Mouse (Mus musculus) megakaryocyte, embryonic 14.5 days (primary cell): Measurements from ENCODE around the gene Dnah5. TPM values are rescaled to one million over a fixed set of nuclear protein-coding genes. Genes with fewer than 3 reads are reported as not detected.

Experiments used
- H3K27me3 ChIP-seq: replicated peaks from 2 replicates; pipeline ENCODE3; 2012; ENCODE audit warnings: inconsistent platforms
- H3K36me3 ChIP-seq: replicated peaks from 2 replicates; pipeline ENCODE3; 2012; ENCODE audit warnings: low read length, inconsistent platforms, mixed read lengths
- H3K4me1 ChIP-seq: 2 replicates; pipeline ENCODE4 v1.6.1; 2012; ENCODE audit warnings: inconsistent platforms
- H3K4me3 ChIP-seq: replicated peaks from 2 replicates; pipeline ENCODE3; 2012; ENCODE audit warnings: moderate library complexity, mild to moderate bottlenecking, inconsistent platforms
- H3K9me3 ChIP-seq: 2 replicates; pipeline ENCODE4 v1.6.1; 2012; ENCODE audit warnings: inconsistent platforms
- FLI1 ChIP-seq: IDR thresholded peaks from 2 replicates; pipeline ENCODE4 v1.6.1; 2012; ENCODE audit warnings: low read length, inconsistent platforms, mixed read lengths
- GATA1 ChIP-seq: IDR thresholded peaks from 3 replicates; pipeline ENCODE4 v1.6.1; 2012; ENCODE audit warnings: mixed read lengths, low read length, inconsistent platforms, borderline replicate concordance
- polyA plus RNA-seq: library from polyadenylated mRNA; stranded (reverse); fragments of >175 nt; gene quantifications from 2 replicates; pipeline ENCODE4 v1.2.3, GENCODE M21; 2012; ENCODE audit warnings: low replicate concordance; ENCODE audit not compliant: insufficient read depth

Gene Dnah5
- polyA plus RNA-seq, 1 experiment: 0.01 TPM

DNA sequence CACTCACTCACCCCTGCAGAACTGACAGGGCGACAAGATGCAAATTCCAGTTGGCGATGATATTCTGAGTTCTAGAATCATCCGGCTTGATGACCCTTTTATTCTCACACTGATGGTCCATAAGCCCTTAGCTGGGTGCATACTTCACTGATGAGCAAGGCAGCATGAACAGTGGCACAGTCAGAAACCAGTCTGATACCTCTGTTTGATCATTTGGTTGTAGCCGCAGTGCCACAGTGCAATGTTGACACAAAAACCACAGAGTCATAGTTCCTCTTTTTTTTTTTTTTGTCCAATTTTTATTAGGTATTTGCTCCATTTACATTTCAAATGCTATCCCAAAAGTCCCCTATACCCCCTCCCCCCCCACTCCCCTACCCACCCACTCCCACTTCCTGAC is 95.9 kb downstream of the Dnah5 start:
- H3K4me1 ChIP-seq: no peaks in the 10 kb centered on the region
- no peaks in the 10 kb centered on the region for H3K36me3 ChIP-seq
- no peaks in the 10 kb centered on the region for H3K9me3 ChIP-seq
- no peak for TF ChIP-seq GATA1
- no peak for TF ChIP-seq FLI1
- H3K27me3 ChIP-seq: no peaks in the 10 kb centered on the region
- no peak overlapping the region for H3K4me3 ChIP-seq

GRCm38 (mm10) chr15:28307131-28307530 is 103.6 kb downstream of the Dnah5 start:
- TF ChIP-seq FLI1: no peak
- TF ChIP-seq GATA1: no peak
- Histone ChIP-seq H3K27me3 (no peaks in the 10 kb centered on the region), H3K9me3 (no peaks in the 10 kb centered on the region), H3K4me1 (no peaks in the 10 kb centered on the region), H3K4me3 (no peak overlapping the region), H3K36me3 (no peaks in the 10 kb centered on the region)

DNA sequence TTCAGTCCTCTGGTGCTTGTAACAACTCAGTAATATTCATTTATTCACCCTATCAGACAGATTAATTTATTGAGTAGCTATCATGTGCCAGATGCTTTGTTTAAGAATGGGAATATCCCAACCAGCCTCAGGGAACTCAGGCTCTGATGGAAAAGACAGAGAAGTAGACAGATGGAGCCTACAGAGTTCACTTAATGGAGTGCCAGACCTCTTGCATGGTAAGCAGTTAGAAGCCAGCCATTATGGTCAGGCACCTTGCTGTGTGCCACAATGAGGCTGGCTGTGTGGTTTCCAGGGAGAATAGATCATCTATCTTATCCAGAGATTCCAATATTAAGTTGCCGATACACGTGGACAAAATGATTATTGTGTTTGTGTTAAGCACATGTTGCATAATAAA is 104.3 kb downstream of the Dnah5 start:
- H3K9me3 ChIP-seq: no peaks in the 10 kb centered on the region
- no peaks in the 10 kb centered on the region for H3K36me3 ChIP-seq
- no peaks in the 10 kb centered on the region for H3K27me3 ChIP-seq
- H3K4me3 ChIP-seq: no peak overlapping the region
- TF ChIP-seq FLI1 (no peak), GATA1 (no peak)
- H3K4me1 ChIP-seq: no peaks in the 10 kb centered on the region

- Histone ChIP-seq H3K27me3 (no peaks in the 10 kb centered on the region), H3K9me3 (no peaks in the 10 kb centered on the region), H3K4me3 (no peak overlapping the region), H3K4me1 (no peaks in the 10 kb centered on the region), H3K36me3 (no peaks in the 10 kb centered on the region)
- no peak for TF ChIP-seq FLI1
- no peak for TF ChIP-seq GATA1
Observed at GRCm38 (mm10) chr15:28310516-28310915, 107.0 kb downstream of the Dnah5 start.

DNA sequence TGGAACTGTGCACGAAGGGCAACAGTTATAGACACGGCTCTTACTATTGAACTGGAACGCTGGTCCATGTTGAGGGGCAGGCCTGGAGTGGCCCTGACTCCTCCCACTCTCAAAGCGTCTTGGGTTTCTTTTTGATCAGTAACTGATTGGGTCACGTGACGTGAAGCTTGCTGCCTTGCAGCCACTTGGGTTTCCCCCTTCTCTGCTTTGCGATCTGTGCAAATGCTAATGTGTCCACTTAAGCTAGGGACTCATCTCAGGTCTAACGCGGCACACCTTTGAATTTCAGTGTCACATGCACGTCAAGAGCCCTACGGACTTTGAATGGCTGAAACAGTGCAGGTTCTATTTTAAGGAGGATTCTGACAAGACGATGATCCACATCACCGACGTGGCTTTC is 109.9 kb downstream of the Dnah5 start:
- Histone ChIP-seq H3K27me3 (no peaks in the 10 kb centered on the region), H3K9me3 (no peaks in the 10 kb centered on the region), H3K4me1 (no peaks in the 10 kb centered on the region), H3K36me3 (no peaks in the 10 kb centered on the region), H3K4me3 (no peak overlapping the region)
- TF ChIP-seq GATA1: no peak
- TF ChIP-seq FLI1: no peak

DNA sequence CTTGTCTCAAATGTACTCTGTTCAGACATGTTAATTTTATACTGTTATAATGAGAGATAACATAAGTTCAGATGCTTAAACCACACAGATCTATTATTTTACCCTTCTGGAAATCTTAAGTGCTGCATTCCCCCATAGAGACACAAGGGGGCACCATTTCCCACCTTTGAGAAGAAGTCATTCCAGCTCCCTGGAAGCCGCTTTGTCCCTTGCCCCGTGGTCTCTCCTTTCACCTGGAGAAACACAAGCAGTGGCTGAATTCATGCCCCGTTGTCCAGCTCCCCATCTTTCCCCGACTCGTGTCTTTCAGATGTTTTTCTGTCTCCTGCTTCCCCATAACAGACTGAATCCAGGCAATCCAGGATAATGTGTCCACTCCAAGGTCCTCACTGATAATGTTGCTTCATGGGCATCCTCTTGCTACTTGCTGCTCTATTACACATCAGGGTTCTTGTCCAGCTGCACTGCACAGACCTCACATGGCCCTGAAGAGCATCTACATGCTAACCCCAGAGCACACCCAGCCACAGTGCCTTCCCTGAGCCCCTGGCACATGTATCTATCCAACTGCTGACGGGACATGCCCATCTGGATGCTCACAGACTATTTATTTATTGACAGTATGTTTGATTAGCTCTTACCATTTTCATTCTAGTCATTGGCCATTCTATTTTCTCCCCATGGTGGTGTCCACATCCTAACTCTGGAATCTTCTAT is 112.4 kb downstream of the Dnah5 start:
- Histone ChIP-seq H3K36me3 (no peaks in the 10 kb centered on the region), H3K4me1 (no peaks in the 10 kb centered on the region), H3K27me3 (no peaks in the 10 kb centered on the region), H3K9me3 (no peaks in the 10 kb centered on the region), H3K4me3 (no peak overlapping the region)
- TF ChIP-seq GATA1 (no peak), FLI1 (no peak)

DNA sequence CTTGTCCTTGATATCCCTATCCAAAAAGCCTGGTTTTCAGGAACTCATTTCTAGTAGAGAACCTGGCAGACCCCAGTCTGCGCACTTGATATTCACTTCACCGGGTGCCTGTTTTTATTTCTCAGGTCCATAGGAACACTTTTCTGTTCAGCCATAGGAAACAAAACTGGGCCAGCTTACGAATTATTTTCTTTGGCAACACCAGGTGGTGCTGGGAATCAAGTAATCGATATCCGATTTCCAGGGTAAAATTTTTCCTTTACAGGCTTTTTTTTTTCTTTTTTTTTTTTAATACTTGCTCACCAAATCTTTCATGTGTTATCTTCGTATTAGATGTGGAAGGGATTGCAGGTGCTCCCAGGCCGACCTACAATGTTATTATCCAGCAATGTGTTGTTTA is 119.0 kb downstream of the Dnah5 start:
- no peaks in the 10 kb centered on the region for H3K27me3 ChIP-seq
- TF ChIP-seq FLI1: no peak
- TF ChIP-seq GATA1: no peak
- H3K4me1 ChIP-seq: no peaks in the 10 kb centered on the region
- no peaks in the 10 kb centered on the region for H3K9me3 ChIP-seq
- H3K36me3 ChIP-seq: no peaks in the 10 kb centered on the region
- no peak overlapping the region for H3K4me3 ChIP-seq

- TF ChIP-seq GATA1 (no peak), FLI1 (no peak)
- no peaks in the 10 kb centered on the region for H3K4me1 ChIP-seq
- no peaks in the 10 kb centered on the region for H3K9me3 ChIP-seq
- no peaks in the 10 kb centered on the region for H3K27me3 ChIP-seq
- H3K36me3 ChIP-seq: no peaks in the 10 kb centered on the region
- H3K4me3 ChIP-seq: no peak overlapping the region
Observed at GRCm38 (mm10) chr15:28326985-28327384, 123.4 kb downstream of the Dnah5 start.

DNA sequence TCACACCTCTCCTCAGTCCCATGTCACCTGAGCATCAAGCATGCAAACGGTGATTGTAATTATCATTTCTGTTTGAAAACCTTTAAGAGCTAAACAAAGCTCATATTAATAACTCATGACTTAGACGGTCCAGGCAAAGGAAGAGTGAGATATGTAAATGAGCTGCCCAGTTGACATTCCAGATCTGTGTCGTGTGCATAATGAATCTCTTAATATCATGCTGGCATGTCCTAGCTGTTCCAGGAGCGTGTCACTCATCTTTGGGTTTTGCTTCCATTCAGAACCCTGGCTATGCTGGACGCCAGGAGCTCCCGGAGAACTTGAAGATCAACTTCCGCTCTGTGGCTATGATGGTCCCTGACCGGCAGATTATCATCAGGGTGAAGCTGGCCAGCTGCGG is 123.9 kb downstream of the Dnah5 start:
- no peaks in the 10 kb centered on the region for H3K36me3 ChIP-seq
- no peaks in the 10 kb centered on the region for H3K4me1 ChIP-seq
- H3K27me3 ChIP-seq: no peaks in the 10 kb centered on the region
- TF ChIP-seq FLI1: no peak
- TF ChIP-seq GATA1: no peak
- no peak overlapping the region for H3K4me3 ChIP-seq
- no peaks in the 10 kb centered on the region for H3K9me3 ChIP-seq

GRCm38 (mm10) chr15:28341151-28341550 is 137.6 kb downstream of the Dnah5 start:
- Histone ChIP-seq H3K27me3 (no peaks in the 10 kb centered on the region), H3K36me3 (no peaks in the 10 kb centered on the region), H3K4me1 (no peaks in the 10 kb centered on the region), H3K4me3 (no peak overlapping the region), H3K9me3 (no peaks in the 10 kb centered on the region)
- TF ChIP-seq GATA1: no peak
- no peak for TF ChIP-seq FLI1
